Mouse (Mus musculus) right cerebral cortex, postnatal 14 days (tissue): ENCODE results near the gene Ltb4r1.

Experiments used
- DNase-seq: peaks from one replicate; pipeline ENCODE4 v3.0.0; 2022

Ltb4r1 gene

DNA sequence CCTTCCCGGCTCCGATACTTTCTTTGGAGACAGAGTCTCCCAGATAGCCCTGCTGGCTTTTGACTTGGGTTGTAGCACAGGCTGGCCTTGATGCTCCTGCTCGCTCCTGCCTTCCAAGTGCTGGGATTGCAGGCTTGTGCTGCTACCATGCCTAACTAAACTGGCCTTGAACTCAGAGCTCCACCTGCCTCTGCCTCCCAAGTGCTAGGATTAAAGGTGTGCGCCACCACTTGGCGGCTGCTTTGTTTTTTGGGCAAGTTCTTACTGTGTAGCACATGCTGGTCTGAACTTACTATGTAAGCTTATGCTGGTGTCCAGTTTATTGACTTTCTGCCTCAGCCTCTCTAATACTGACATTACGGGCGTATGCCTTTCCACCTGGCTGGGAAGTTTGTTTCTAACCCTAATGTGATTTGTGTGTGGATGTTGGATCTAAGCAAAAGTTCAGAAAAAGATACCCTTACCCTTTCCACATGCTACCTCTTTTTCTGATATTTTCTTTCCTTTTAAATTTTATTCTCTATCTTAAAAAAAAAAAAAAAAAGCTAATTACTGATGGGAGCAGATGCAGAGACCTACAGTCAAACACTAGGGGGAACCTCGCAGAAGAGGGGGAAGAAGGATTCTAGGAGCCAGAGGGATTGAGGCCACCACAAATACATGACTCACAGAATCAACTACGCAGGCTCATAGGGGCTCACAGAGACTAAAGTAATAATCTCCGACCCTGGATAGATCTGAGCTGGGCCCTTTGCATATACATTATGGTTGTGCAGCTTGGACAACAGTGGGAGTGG lies 18.5 kb upstream of the Ltb4r1 start:
- DNase-seq: no peak

DNA sequence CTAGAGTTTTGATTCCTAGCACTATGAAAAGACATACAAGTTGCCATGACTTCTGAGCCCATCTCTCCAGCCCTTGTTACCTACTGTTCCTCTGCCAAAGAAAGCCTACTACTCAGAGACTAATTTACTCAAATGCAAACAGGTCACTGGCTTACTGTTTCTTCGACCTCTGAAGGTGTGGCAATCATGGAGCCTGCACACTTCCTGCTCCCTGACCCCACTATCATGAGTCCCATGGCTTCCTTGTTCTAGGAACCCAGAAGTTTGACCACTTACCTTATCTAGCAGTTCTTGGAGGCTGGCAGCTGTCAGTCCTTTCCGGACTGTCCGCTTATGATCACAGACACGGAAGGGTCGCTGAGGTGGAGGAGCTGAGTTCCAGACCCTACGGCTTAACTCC lies 8.2 kb upstream of the Ltb4r1 start:
- DNase-seq: no peak

- no peak for DNase-seq
Observed at GRCm38 (mm10) chr14:55758363-55758784, 7.4 kb upstream of the Ltb4r1 start, which contains the start of gene Cideb. Cideb (minus strand) TSS chr14:55758458.

DNA sequence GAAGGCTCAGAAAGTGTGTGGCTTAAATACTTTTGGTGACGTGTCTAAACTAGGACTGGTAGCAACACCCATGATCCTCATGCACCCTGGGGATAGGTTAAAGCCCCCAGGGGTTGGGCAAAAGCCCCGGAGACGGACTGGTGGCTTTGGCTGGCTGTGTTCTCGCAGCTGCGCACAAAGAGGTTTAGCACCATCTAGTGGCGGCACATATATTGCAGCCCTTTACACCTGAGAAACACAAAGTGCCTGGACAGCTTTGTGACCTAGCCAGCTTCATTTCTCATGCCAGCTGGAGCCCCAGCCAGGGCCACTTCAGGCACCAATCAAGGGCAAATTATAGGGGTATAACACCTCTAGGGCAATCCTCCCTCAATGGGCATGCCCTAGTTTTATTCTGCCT lies 5.6 kb upstream of the Ltb4r1 start:
- DNase-seq: peak; percentile 85

- DNase-seq: no peak
Observed at GRCm38 (mm10) chr14:55761163-55761562, 4.6 kb upstream of the Ltb4r1 start, which contains the start of gene Ltb4r2. Ltb4r2 (plus strand) TSS chr14:55761428.

GRCm38 (mm10) chr14:55762001-55762821 lies 3.6 kb upstream of the Ltb4r1 start:
- peak; percentile 58 for DNase-seq

DNA sequence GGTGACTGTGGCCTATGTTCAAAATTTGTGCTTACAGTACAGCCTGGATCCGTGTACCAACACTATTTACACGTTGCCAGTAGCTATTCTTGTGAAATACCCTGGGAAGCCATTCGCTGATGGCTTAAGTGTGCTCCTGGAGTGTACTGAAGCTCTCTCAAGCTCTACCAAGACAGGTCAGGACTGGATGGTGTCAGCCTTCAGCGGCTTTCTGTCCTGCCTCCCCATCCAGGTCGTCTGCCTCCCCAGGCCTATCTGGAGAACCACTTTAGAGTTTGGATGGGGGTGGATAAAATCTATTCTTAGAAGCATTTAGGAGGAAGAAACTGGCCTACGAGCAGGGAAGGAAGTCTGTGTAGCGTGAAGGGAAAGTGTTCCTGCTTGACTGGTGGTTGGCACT lies 2.6 kb upstream of the Ltb4r1 start:
- no peak for DNase-seq

DNA sequence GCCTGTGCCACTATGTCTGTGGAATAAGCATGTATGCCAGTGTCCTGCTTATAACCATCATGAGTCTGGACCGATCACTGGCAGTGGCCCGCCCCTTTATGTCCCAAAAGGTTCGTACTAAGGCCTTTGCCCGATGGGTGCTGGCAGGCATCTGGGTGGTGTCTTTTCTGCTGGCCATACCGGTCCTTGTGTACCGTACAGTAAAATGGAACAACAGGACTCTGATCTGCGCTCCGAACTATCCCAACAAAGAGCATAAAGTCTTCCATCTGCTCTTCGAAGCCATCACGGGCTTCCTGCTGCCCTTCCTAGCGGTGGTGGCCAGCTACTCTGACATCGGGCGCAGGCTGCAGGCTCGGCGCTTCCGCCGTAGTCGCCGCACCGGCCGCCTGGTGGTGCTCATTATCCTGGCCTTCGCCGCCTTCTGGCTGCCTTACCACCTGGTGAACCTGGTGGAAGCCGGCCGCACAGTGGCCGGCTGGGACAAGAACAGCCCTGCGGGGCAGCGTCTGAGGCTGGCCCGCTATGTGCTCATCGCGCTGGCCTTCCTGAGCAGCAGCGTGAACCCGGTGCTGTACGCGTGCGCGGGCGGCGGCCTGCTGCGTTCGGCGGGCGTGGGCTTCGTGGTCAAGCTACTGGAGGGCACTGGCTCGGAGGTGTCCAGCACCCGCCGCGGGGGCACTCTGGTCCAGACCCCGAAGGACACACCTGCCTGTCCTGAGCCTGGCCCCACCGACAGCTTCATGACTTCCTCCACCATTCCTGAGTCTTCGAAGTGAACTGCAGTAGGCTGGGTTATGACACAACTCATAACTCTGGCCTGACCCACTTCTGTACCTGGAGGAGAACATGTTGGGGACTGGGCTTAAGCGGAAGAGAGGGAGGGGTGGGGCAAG lies 2.0 kb downstream of the Ltb4r1 start:
- DNase-seq: peak; percentile 51

DNA sequence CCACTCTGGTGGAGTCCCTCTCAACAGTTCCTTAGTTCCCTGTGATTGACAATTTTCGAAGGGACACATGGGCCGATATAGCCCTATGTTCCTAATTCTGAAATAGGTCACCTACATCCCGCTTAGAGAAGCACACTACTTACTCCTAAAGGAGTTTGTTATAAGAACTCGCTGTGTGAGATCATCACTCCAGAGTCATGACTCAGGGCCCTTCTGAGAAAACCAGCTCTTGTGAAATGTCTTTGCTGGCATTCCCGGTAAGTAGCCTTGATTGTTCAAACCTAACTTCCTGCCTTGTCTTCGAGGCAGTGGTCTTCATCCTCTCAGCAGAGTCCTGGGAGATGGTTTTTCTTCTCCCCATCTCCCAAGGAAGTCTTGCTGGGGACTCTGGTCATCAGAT lies 2.8 kb downstream of the Ltb4r1 start:
- no peak for DNase-seq

DNA sequence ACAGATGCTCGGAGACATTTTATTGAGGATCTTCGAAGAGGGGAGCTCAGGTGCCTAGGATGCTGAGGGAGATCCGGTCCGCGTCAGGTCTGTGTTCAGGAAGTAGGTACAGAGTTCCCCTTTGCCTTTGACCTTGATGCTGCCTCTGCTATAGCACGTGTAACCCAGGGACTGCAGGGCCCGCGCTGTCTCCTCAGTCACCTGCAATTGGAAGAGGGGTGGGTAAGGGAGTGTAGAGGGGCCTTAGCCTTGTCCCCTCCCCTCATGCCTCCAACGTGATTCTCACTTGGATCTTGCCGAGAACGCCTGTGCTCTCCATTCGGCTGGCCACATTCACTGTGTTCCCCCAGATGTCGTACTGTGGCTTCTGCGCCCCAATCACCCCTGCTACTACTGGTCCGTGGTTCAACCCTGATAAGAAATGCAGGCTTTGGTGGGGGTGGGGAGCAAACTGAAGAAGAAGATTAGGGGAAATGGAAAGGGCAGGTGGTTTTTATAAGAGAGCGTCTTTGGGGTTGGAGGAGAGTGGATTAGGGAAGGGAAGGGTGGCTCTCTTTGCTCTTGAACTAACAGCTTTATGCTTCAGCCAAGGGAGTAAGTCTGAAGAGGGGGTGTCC lies 3.4 kb downstream of the Ltb4r1 start:
- no peak for DNase-seq

GRCm38 (mm10) chr14:55776711-55777110 lies 10.9 kb downstream of the Ltb4r1 start:
- no peak for DNase-seq

DNA sequence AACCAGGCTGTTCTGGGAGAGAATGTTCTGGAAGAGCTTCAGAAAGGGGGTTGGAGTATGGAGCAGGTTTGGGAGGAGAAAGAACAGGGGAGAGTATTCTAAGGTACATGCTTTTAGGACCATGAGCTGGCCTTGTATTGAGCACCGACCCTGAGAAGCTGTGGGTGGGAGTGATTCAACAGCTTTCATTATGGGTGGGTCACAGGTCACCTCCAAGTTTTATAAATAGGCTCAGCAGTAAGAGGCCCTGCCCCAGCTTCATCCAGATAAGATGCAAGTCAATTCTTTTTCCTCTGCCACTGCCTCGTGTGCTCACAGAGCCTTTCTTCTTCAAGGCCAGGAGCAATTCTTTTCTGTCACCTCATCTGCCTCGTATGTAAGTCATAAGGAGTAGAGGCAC lies 11.4 kb downstream of the Ltb4r1 start:
- no peak for DNase-seq

GRCm38 (mm10) chr14:55777806-55778205 lies 12.0 kb downstream of the Ltb4r1 start:
- no peak for DNase-seq

DNA sequence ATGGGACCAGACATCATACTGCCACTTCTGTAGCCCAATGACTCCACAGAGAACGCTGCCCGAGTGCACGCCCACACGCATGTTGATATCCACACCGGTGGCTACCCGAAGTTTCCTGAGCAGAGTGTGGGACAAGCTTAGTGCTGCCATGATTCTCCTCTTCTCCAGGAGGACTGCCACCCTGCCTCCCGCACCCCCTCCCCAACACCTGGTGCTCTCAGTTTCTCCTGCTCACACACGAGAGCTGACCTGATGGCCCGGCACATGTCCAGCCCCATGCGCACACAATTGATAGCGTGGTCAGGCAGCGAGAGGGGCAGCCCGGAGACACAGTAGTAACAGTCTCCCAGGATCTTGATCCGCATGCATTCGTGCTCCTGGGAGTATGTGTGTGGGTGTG lies 12.9 kb downstream of the Ltb4r1 start:
- no peak for DNase-seq

- no peak for DNase-seq
Observed at GRCm38 (mm10) chr14:55779656-55780055, 13.9 kb downstream of the Ltb4r1 start.

- DNase-seq: no peak
Observed at GRCm38 (mm10) chr14:55780736-55781135, 15.0 kb downstream of the Ltb4r1 start.

- peak; percentile 40 for DNase-seq
Observed at GRCm38 (mm10) chr14:55781310-55781709, 15.5 kb downstream of the Ltb4r1 start.

DNA sequence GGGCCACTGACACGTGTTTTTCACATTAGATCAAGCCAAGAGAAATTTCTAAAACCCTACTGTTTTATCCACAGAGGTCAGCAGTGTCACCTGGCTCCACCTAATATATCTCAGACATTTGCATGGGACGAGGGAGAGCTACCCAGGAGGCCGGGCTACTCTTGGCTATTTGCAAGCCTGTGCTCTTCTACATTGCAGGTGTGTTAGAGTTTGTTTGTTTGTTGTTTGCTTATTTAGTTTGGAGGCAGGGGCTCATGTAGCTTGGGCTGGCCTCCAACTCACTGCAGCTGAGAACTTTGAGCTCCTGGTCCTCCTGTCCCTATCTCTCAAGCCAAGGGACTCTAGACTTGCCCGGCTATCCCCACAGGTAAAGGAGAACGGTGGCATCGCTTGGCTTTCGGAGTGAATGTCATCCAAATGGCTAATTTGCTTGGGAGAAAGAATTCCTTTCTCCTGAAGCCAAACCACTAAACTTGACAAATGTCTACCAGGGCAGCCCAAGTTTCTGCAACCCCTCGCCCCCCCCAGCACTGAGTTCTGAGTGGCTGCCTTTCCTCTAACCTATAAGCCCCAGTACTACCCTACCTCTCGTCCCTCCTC lies 16.7 kb downstream of the Ltb4r1 start:
- no peak for DNase-seq

DNA sequence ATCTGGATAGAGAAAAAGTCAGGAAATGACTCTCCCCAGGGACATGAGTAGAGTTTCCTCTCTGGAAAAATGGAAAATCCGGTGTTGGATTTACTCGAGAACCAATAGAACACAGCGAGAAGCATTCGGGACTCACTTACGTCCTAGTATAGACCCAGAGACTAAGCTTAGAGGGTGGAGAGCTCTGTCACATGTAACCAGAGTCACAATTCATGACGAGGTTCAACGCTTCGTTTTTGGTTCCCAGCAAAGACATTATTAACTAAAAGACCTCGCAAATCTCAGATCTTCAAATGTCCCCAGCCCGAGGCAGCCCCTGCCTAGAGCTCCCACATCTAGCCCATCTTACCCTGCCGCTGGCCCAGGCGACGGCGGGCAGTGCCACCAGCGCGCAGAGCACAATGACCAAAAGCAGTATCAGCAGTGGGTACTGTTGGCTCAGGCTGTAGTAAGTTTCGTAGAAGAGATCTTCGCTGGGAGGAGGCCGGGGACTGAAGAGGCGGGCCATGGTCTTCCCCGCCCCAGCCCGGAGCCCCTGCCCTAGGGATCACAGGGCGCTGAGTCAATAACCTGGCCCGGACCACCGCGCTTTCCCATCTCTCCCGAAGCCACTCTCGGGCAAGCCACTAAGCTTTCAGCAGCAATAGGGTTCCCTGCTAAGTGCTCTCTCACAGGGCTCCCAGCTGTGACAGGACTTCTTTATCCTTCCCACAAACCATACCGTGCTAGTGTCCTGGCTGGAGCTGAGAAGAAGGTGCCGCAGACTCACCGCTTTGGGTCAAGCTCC lies 17.6 kb downstream of the Ltb4r1 start:
- DNase-seq: no peak

DNA sequence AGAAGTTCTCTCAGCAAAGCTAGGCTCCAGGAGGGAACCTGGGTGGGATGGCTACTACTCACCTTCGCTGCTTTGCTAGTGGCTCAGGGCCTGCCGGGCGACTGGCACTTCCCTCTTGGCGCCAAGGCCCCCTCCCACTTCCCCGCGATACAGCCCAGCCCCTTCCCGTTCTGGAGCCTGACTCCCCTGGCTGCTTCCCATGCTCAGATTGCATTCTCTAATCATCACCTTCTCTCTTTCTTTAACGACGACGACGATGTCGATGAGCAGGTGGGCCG lies 18.1 kb downstream of the Ltb4r1 start, which contains the start of gene Adcy4:
TSS of gene Adcy4 (minus strand) at position 138 of the 278 bp plus-strand sequence.
- no peak for DNase-seq

- DNase-seq: no peak
Observed at GRCm38 (mm10) chr14:55785195-55785594, 19.4 kb downstream of the Ltb4r1 start.
